Mouse (Mus musculus): Measurements from ENCODE around the gene Tmed4.

GRCm38 (mm10) chr11:6319374-6319773 is 44.7 kb upstream of the Tmed4 start:
- TF ChIP-seq CTCF (IDR thresholded peaks at IDR 0.05 in 2 of 3, conservative IDR thresholded peaks at IDR 0.05 in 1 of 3; ENCODE audit: control insufficient read depth in 1 of 3, insufficient read depth in 1 of 3, low read depth in 2 of 3, low read length in 3 of 3, poor library complexity in 1 of 3, severe bottlenecking in 1 of 3) (no peak), POLR2A (IDR thresholded peaks at IDR 0.05; ENCODE audit: control insufficient read depth in 1 of 2, insufficient read depth in 1 of 2, low read depth in 1 of 2, low read length in 2 of 2, poor library complexity in 1 of 2) (no peak), POLR2AphosphoS2 (IDR thresholded peaks at IDR 0.05; ENCODE audit: low read length) (no peak), USF2 (IDR thresholded peaks at IDR 0.05; ENCODE audit: borderline replicate concordance in 1 of 2, insufficient read depth in 1 of 2, low read depth in 1 of 2, low read length in 2 of 2) (no peak)

Data from MEL (cell line).